Mouse (Mus musculus) megakaryocyte, embryonic 14.5 days (primary cell): ENCODE results near the gene Plin2.

ENCODE experiments used
- FLI1 ChIP-seq: IDR thresholded peaks from 2 replicates; pipeline ENCODE4 v1.6.1; 2012; ENCODE audit warnings: low read length, inconsistent platforms, mixed read lengths
- GATA1 ChIP-seq: IDR thresholded peaks from 3 replicates; pipeline ENCODE4 v1.6.1; 2012; ENCODE audit warnings: mixed read lengths, low read length, inconsistent platforms, borderline replicate concordance

DNA sequence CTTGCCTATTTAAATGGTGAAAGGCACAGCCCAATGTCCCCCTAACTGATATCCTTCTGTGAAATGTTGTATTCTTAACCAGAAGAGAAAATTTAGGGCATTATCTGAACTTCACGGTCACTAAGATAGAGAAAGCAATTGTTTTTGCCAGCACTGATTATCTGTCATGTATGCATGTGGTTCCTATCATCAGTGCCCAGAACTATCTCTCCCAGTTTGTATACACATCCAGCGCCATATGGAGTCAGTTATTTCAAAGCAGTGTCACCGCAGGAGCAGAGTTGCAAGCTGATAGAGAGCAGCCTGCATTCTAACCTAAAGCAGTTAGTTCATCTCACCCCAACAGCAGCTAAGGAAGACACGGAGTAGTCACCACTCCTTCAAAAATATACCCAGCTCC, 5.9 kb downstream of the Plin2 start:
- TF ChIP-seq GATA1, result no peak
- no peak for TF ChIP-seq FLI1
